In genomic region chr11:120183180-120183579, GRCm38 (mm10) we compare ENCODE assay signal across 11 mouse cellular contexts. TPM values are rescaled to one million over a fixed set of nuclear protein-coding genes. Genes with fewer than 3 reads are reported as not detected.
DNase-seq lines count a peak whose midpoint lies in the region; ATAC-seq lines count a peak whose summit lies in the region.
"Had no signal": no experiment of that assay in that cellular context is flagged by ENCODE, and none has a peak within 500 bp of the region (broad histone marks: within the 10 kb centered on the region; RNA-seq: fewer than 3 reads in every experiment).

No protein-coding gene starts in this region.

- 31% methylated on average over 1 of the region's 1 CpGs for WGBS in heart, embryonic 12.5 days
- WGBS in neural tube, embryonic 11.5 days = 0% methylated on average over 1 of the region's 1 CpGs
- WGBS in limb, embryonic 12.5 days = 36% methylated on average over 1 of the region's 1 CpGs

- ATAC-seq in heart, embryonic 12.5 days (ENCODE audit: insufficient number of reproducible peaks, low FRiP score) = no peak
- no peak for ATAC-seq in neural tube, embryonic 11.5 days (ENCODE audit: insufficient read depth, low FRiP score, low TSS enrichment)
- ATAC-seq in limb, embryonic 12.5 days (ENCODE audit: insufficient number of reproducible peaks, insufficient read depth, low FRiP score, low TSS enrichment, low read depth) = no peak
- ATAC-seq: activated CD4-positive, CD25-positive, alpha-beta regulatory T cell, adult 4 months had no signal

- peaks cover 11% of the 10 kb centered on the region; the same call in 1 of the 2 replicates for H3K36me3 ChIP-seq in heart, embryonic 12.5 days
- H3K36me3 ChIP-seq in neural tube, embryonic 11.5 days (ENCODE audit: control insufficient read depth, insufficient read depth, low read length) = no peaks in the 10 kb centered on the region
- H3K36me3 ChIP-seq in limb, embryonic 12.5 days = peaks cover 7% of the 10 kb centered on the region; the same call in 1 of the 2 replicates

- no peaks in the 10 kb centered on the region for H3K27me3 ChIP-seq in heart, embryonic 12.5 days (replicated peaks)
- no peaks in the 10 kb centered on the region for H3K27me3 ChIP-seq in neural tube, embryonic 11.5 days (ENCODE audit: control insufficient read depth, insufficient read depth, low read length)
- H3K27me3 ChIP-seq in limb, embryonic 12.5 days = no peaks in the 10 kb centered on the region

- H3K4me2 ChIP-seq in heart, embryonic 12.5 days = peak overlapping the region; percentile 97; the same call in 1 of the 2 replicates
- no peak overlapping the region; the same call in 1 of the 2 replicates for H3K4me2 ChIP-seq in neural tube, embryonic 11.5 days (ENCODE audit: low read depth)
- no peak overlapping the region for H3K4me2 ChIP-seq in limb, embryonic 12.5 days

- H3K9me3 ChIP-seq in heart, embryonic 12.5 days (replicated peaks) = no peaks in the 10 kb centered on the region
- no peaks in the 10 kb centered on the region for H3K9me3 ChIP-seq in neural tube, embryonic 11.5 days (ENCODE audit: control insufficient read depth, low read length)
- H3K9me3 ChIP-seq in limb, embryonic 12.5 days = no peaks in the 10 kb centered on the region

- H3K9ac ChIP-seq in heart, embryonic 12.5 days = no peak overlapping the region; the same call in 1 of the 2 replicates
- peak overlapping the region; percentile 99 for H3K9ac ChIP-seq in neural tube, embryonic 11.5 days (ENCODE audit: low read length)
- H3K9ac ChIP-seq in limb, embryonic 12.5 days (replicated peaks) = no peak overlapping the region

- H3K27ac ChIP-seq in heart, embryonic 12.5 days (ENCODE audit: poor library complexity, severe bottlenecking) = peak overlapping the region; percentile 95; the same call in 1 of the 2 replicates
- H3K27ac ChIP-seq in neural tube, embryonic 11.5 days (ENCODE audit: low read depth, low read length) = peak overlapping the region; percentile 27; the same call in 1 of the 2 replicates
- peak overlapping the region; percentile 98; the same call in 1 of the 2 replicates for H3K27ac ChIP-seq in limb, embryonic 12.5 days

- DNase-seq in heart, postnatal 4 days = no peak
- DNase-seq in neural tube, embryonic 11.5 days (ENCODE audit: low spot score) = no peak
- no peak for DNase-seq in neural tube, embryonic 10.5 days (ENCODE audit: extremely low spot score, low spot score)
- no peak for DNase-seq in testis, postnatal 14 days (ENCODE audit: low spot score)
- DNase-seq in layer of hippocampus, adult 18-20 months (ENCODE audit: low spot score in 2 of 2) = no peak
- DNase-seq in spleen, adult 12 weeks (ENCODE audit: low spot score) = no peak
- DNase-seq: liver; thymus, adult 18-20 months had no signal

- peaks cover 48% of the 10 kb centered on the region for H3K4me1 ChIP-seq in heart, embryonic 12.5 days (replicated peaks)
- peaks cover 36% of the 10 kb centered on the region for H3K4me1 ChIP-seq in neural tube, embryonic 11.5 days (ENCODE audit: control insufficient read depth, insufficient read depth, low read length)
- peaks cover 54% of the 10 kb centered on the region for H3K4me1 ChIP-seq in limb, embryonic 12.5 days (replicated peaks)

- H3K4me3 ChIP-seq in heart, embryonic 12.5 days = no peak overlapping the region
- no peak overlapping the region for H3K4me3 ChIP-seq in neural tube, embryonic 11.5 days (ENCODE audit: low read depth, low read length)
- no peak overlapping the region for H3K4me3 ChIP-seq in limb, embryonic 12.5 days (replicated peaks)

RNA-seq across cellular contexts. Expression of gene Slc38a10, which starts 32.0 kb away (rescaled TPM):
- polyA plus RNA-seq in heart, embryonic 12.5 days (2016; fragmentation: Nextera tagmentation; extraction: Ambion mirVana) = 114 and 117 TPM in 2 replicates
- 100 to 1,000 TPM; 115 to 116 TPM for total RNA-seq in heart, postnatal 4 days (2021)
- polyA plus RNA-seq in neural tube, embryonic 11.5 days (2014; fragmentation: Nextera tagmentation; extraction: Ambion mirVana) = 74.2 and 79.1 TPM in 2 replicates
- 84.7 and 86.8 TPM in 2 replicates for polyA plus RNA-seq in limb, embryonic 12.5 days (2016; fragmentation: Nextera tagmentation; extraction: Ambion mirVana)
- 10 to 100 TPM; 81.4 to 86.5 TPM for total RNA-seq in layer of hippocampus, adult 18-20 months (2021)

RNA-seq across cellular contexts. Expression of gene Bahcc1, which starts 49.6 kb away (rescaled TPM):
- polyA plus RNA-seq in heart, embryonic 12.5 days (2016; fragmentation: Nextera tagmentation; extraction: Ambion mirVana) = 6.5 and 7.6 TPM in 2 replicates
- total RNA-seq in heart, postnatal 4 days (2021) = 10 to 100 TPM; 14.1 to 16.5 TPM
- polyA plus RNA-seq in neural tube, embryonic 11.5 days (2014; fragmentation: Nextera tagmentation; extraction: Ambion mirVana) = 19.7 and 22.7 TPM in 2 replicates
- 18.3 and 18.5 TPM in 2 replicates for polyA plus RNA-seq in limb, embryonic 12.5 days (2016; fragmentation: Nextera tagmentation; extraction: Ambion mirVana)
- 10 to 100 TPM; 17.6 to 19.0 TPM for total RNA-seq in layer of hippocampus, adult 18-20 months (2021)
- polyA plus RNA-seq: activated CD4-positive, CD25-positive, alpha-beta regulatory T cell, adult 4 months had no signal

Comparison
In these comparisons a context has a peak if more than half of its experiments do, and no peak if none do; other contexts are left out.
1. H3K27ac ChIP-seq: peak in every context shown above with its lines; median percentile 98 in limb, embryonic 12.5 days; 95 in heart, embryonic 12.5 days; 27 in neural tube, embryonic 11.5 days.